Mouse (Mus musculus) 3134 (cell line): Measurements from ENCODE around the gene Ostm1.
A peak's percentile ranks its signal among the peaks of the same experiment; 100 is the strongest.

ENCODE experiments used
- DNase-seq: peaks from one replicate; pipeline ENCODE4 v3.0.0-alpha.2; 2011; ENCODE audit warnings: low spot score; ENCODE audit not compliant: insufficient read length; ENCODE audit errors: extremely low read depth

Gene Ostm1

DNA sequence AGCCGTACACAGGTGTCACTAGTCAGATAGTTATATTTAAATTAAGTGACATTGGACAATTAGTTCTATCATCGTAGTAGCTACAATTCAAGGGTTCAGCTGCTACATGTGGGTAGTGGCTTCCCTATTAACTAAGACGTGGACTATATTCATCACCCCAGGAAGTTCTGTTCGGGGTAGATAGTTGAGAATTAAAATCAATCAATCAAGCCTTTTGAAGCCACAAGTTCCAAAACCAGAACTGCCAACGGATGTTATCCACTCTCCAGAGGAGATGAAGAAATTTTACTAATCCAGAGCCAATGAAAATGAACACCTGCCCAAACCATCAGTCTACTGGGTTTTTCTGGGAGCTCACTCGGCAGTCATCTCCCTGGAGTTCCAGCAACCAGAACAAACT lies 94.7 kb downstream of the Ostm1 start:
- DNase-seq, result no peak

DNA sequence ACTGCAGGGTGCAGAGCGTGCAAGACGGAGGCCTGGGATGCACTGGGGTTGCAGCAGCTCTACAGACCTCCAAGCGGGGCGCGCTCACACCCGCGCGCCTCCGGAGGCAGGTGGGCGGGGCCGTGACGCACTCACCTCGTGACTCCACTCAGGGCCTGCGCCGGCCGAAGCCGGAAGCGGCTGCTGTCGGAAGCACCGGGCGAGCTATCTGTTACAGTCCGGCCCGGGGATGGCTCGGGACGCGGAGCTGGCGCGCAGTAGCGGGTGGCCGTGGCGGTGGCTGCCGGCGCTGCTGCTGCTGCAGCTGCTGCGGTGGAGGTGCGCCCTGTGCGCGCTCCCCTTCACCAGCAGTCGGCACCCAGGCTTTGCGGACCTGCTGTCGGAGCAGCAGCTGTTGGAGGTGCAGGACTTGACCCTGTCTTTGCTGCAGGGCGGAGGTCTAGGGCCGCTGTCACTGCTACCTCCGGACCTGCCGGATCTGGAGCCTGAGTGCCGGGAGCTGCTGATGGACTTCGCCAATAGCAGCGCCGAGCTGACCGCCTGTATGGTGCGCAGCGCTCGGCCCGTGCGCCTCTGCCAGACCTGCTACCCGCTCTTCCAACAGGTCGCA lies 95.2 kb downstream of the Ostm1 start:
- peak; percentile 96 for DNase-seq

DNA sequence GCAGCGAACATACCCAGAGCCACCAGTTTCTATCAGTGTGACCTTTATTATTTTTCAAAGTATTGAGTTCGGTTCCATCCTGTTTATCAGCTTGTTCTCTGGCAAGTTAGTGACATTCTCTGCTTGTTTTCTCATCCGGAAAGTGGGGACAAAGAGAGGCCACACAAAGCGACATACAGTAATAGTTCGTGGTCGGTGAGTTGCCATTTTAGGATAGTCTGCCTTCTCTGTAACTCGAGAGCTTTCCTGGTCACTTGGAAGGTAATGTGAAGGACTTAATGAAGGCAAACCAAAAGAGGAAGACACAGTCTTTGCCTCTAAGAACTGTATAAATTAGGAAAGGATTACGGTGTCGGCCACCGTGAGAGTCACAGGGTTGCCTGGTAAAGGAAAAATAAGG lies 96.0 kb downstream of the Ostm1 start:
- peak; percentile 24 for DNase-seq

DNA sequence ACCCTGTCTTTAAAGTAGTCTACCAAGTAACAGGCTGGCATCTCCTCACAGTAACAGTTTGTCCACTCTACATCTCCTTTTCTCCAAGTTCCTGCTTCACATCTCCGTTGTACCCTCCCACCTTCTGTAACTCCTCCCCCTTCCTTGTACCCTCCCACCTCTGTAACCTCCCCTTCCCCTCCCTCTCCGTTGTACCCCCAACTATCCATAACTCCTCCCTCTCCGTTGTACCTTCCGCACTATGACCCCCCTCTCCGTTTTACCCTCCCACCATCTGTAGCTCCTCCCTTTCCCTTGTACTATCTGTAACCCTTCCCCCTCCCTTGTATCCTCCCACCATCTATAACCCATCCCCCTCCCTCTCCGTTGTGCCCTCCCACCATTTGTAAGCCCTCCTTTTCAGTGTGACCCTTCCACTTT lies 97.0 kb downstream of the Ostm1 start:
- DNase-seq, result no peak

DNA sequence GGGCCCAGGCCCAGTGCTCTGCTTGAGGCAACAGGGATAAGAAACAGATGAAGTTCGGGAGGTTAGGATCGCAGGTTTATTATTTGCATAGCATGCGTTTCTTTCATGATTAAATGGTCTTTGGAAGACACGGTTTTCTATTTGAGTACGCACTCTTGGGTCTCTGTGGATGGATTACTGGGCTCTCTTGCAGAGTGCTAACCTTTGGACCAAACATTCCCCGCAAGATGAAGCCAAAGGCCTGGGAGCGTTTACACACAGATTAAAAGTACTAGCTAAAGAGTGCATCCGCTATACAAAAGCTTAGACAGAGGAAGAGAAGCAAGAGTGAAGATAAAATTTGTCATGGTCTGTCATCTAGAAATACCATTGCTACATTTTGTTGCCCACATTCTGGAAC lies 98.8 kb downstream of the Ostm1 start:
- DNase-seq, result no peak

DNA sequence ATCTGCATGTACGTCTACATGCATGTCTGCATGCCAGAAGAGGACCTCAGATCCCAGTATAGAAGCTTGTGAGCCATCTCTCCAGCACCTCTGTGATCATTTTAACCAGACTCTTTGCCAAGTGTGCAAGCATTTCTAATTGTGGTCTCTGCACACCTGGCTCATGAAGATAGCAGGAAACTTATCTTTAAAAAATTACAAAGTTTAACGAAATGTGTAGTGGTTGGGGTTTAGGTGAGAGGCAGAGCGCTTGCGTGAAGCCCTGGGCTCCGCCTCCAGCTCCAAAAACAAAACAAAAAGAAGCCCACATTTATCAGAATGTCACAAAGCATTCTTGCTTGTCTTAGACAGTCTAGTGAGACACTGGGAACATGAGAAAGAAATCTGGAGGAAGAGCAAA lies 104.3 kb downstream of the Ostm1 start:
- DNase-seq, result no peak

DNA sequence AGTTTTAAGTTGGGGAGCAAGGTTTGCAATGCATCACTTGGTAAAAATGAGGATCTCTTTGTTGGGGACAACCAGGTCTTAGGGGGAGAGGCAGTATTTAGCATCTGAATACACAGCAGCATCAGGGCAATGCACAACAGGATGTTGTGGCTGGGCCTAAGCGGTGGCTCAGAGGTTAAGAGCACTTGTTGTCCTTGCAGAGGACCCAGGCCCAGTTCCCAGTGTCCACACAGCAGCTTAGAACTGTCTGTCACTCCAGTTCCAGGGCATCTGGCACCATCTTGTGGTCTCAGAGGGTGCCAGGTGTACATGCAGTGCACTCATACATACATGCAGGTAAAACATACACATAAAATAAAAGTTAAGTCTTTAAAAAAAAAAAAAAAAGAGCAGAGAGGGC lies 106.1 kb downstream of the Ostm1 start:
- no peak for DNase-seq

DNA sequence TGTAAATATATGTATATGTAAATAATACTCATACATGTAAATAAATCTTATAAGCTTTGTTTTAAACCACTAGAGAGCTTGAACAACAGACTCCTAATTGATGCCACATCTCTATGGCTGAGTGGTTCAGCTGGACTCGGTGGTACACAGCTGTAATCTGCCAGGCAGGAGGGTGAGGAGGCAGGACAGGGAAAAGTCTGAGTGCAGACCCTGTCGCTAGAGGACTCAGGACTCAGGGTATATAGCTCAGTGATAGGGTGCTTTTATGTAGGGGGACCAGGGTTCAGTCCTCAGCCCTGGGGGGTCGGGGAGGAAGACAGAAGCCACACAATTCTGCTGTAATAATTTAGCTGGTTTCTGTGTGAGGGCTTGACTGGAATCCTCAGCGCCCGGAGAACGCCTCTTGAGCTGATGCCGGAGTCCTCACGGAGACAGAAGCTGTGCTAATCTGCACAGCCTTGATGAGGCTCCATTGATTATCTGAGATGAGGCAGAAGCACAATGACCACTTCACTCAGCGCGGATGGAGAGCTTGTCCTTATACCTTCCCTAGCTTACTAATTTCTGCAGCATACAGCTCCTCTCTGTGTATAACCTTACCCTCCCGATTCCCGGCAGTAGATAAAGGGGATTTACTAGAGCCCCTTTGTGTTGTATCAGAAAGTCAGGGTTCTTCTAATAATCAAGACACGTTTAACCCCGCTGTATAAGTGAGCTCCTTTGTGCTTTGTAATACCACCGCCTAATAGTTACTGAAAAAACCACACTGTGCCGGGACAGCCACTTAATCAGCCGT lies 106.8 kb downstream of the Ostm1 start:
- DNase-seq, result no peak

DNA sequence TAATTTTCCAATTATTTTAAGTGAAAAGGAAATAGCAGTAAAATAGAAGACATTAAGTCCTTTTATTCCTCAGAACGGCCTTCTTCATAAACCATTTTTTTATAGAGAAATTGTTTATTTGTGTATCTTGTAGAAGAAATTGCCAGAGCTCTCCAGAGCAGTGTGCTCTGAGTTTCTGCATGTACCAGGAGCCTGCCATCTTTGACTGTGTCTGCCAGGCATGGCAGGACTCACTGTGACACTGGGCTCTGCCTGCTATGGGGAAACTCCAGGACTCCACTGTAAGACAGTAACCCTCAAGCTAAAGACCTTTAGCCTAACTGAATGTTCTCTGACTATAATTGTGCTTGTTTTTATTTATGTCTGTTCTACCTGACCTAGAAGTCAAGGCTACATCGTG lies 107.4 kb downstream of the Ostm1 start:
- no peak for DNase-seq

DNA sequence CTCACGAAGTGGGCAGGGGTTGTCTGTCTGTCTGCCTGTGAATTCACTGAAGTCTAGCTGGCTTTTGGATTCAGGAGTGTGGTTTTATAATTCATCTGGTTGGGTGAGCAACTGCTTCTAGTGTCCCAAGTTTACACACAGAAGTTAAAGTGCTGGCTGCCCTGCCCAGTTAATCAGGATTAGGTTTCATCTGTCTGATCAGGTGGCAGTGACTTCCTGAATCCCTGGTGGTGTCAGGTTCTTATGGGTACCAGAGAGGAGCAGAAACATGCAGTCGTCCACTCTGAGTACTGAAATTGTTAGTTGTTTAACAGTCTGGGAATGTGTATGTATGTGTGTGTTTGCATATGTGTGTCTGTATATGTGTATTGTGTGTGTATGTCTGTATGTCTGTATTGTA lies 108.5 kb downstream of the Ostm1 start:
- no peak for DNase-seq

DNA sequence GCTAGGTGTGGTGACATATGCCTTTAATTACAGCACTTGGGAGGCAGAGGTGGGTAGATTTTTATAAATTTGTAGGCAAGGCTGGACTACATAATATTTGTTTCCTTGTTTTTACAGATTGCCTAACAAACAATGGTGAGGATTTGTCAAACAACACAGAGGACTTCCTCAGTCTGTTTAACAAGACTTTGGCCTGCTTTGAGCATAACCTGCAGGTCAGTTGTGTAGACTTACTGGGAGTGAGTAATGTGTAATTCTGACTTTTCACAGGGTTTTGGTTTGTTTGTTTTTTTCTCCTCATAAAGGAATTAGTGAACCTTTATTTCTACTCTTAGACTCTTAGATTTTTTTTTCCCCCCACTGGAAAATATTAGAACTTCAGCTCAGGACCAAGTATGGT lies 109.2 kb downstream of the Ostm1 start:
- DNase-seq, result no peak

DNA sequence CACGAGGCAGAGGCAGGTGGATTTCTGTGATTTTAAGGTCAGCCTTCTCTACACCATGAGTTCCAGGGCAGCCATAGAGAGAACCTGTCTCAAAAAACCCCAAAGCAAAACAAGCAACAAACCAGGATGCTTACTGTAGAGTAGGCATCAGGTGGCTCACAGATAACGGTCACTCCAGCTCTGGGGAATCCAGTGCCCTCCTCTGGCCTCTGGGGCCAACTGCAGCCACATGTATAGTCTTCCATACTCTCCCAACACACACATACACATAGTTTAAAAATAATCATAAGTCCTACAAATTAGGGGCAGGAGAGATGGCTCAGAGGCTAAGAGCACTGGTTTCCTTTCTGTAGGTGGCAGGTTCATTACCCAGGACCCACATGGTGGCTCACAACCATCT lies 109.9 kb downstream of the Ostm1 start:
- no peak for DNase-seq

DNA sequence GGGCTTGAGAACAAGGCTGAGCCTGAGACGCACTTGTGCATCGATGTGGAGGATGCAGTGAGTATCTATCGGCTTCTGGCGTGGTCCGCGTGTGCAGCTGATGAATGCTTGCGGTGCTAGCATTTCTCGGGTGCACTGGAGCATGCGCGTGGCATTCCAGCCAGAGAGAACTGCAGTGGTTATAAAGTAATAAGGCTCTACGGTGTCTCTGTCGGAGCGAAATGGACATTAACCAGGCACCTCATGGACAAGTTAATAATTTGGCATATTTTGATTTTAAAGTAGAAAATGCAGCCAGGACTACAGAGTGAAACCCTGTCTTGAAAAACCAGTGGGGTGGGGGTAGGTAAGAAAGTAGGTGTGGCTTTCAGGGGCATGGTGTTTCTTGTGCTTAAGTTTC lies 112.7 kb downstream of the Ostm1 start:
- no peak for DNase-seq

DNA sequence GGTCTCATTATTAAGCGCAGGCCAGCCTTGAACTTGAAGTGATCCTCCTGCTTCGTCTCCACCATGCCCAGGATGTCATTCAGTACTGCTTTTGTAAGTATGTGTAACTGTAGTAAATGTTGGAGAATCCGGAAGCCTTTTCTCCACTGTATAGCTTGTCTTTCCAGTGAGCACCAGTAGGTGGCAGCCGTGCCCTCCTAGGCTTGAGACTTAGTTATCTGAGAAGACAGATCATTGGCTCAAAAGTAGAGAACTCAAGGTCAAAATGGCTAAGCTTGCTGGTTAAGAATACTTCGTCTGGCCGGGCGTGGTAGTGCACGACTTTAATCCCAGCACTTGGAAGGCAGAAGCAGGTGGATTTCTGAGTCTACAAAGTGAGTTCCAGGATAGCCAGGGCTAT lies 113.4 kb downstream of the Ostm1 start:
- peak; percentile 35 for DNase-seq

DNA sequence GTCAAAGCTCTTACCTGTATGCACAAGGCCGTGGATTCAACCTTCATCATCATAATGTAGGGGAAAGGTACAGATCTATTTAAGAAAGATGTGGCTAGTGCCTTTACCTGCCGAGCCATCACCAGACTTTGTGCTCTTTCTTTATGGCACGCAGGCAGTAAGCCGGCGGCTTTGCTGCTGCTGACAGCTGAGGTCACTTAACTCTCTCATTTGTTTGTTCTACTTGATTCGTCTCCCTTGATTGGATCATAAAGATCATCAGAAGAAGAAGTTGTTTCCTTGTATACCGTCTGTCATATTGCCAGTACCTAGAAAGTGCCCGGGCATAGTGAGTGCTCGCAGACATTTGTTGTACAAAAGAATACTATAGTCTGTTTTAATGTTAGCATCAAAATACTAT lies 114.8 kb downstream of the Ostm1 start:
- DNase-seq, result no peak

DNA sequence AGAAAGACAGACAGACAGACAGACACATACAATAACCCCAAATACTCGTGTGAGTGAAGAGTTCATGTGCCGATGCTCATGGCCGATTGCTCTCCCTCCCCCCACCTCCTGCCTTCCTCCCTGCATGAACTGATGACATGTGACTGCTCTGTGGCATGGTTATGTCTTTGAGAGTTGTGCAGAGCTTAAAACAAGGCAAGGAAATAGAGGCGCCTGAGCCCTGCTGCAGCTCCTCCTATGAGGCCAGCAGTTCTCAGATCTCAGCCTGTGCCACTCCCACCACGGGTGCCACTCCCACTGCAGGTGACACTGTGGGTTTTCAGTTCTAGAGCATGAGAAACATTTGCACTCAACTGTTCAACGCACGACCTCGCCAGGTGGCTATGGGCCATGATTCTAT lies 115.4 kb downstream of the Ostm1 start:
- no peak for DNase-seq

DNA sequence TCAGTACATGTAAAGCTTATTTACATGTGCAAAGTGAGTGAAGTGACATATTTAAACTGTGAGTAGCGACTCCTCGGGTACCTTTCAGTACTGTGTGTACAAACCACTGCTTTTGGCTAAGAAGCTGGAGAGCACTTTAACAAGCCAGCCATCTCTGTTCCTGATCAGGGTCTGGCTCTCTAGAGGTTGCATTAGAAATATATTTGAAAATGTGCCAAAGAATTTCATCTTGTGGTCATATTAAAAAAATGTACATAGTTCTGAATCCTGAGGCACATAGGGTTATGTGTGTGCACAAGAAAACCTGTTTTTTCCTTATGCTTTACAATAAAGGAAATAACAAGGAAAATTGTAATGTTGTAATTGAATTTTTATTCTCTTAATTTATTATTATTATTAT lies 118.5 kb downstream of the Ostm1 start:
- no peak for DNase-seq

DNA sequence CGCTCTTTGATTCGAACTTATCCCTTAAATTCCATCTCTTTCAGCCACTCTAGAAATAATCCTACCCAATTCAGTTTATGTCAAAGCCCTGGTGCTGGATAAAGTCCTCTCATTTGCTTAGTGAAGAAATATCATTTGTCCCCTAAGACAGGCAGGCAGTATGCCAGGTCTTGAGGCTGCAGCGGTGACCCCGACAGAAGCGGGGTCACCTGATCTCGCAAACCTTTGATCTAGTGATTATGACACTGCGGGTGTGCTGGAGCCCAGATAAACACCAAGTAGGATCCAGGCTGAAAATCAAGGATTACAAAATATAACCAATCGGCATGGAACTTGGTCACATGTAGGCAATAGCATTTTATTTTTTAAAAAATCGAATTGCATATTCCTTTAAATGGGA lies 131.1 kb downstream of the Ostm1 start:
- DNase-seq, result no peak

DNA sequence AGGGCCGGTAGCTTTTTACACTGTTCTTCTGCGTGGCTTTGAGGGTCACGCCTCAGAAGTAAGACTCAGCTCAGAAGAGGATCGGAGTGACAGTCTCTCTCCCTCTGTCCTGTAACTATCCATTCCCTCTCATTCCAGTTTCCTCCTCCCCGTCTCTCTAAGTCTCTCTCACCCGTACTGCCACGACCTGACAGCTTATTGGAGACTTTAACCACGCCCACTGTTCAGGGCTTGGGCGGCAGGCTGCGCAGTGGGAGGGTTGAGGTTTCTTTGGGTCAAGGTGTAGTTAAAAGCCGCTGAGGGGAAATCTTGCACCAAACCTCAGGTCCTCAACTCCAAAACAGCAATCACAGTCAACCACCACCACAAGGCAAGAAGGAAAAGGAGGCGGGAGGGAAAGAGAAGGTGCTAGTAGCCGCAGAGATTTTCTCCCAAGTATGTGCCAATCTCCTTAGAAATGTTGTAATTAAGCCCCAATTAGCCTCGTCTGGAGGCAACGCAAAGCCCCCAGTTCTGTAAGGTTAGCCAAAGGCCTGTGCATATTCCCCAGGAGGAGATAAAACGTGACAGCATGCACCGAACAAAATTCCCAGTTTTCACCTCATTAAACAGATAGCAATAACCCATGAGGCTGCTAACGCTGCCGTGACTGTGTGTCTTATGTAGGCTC lies 131.9 kb downstream of the Ostm1 start:
- no peak for DNase-seq

DNA sequence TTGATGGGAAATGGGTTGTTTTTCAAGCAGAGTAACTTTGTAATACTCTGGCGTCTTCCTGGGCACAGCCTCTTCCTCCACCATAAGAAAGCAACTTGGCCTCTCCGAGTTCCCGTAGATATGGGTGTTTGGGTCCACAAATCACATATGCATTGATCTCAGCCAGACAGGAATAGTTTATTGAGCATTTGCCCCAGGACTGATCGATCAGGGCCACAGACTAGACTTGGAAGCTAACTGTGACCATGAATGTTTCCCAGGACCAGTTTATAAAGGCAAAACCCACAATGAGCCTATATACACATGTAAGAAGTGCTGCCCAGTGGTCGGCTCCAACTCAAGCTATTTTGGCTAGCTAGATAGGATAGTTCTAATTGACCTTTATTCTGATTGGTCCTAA lies 138.5 kb downstream of the Ostm1 start:
- DNase-seq, result no peak

DNA sequence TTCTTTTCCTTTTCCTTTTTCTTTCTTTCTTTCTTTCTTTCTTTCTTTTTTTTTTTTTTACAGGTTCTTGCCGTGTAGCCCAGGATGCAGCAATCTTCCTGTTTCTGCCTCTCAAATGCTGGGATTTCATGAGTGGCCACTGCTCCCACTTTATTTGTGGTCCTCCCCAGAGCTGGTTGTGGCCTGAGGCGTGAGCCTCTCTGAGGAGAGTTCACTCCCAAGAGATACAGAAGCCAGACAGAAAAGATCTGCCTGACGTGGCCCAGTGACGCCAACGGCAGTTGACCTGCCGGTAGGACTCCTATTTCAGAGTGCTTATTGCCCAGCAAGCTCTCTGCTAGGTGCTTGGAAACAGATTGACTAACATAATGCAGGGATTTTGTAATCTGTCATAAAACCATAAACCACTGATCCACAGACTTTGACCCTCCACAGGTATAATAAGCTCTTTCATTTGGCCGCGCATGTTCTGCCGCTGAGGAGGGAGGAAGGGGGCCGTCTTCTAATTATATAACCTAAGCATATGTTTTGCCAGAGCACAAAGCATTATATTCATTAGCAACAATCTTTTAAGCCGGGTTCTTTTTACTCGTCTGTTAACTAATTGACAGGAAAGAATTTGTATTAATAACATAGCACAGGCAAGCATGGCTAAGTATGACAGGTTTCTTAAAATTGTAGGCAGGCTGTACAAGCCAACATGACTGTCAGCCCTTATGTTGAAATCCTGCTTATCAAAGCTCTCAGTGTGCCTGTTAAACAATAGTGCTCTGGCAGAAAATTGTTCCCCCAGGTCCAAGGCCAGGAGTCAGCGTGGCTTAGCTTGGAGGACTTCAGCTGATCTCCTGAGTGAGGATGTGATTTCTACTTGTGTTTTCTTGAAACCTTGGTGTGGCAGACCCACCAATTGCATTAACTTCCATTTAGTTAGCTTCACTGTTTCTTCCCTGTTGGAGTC lies 139.9 kb downstream of the Ostm1 start:
- no peak for DNase-seq
